10 mouse cellular contexts compared by ENCODE assay signal in the genomic region with DNA sequence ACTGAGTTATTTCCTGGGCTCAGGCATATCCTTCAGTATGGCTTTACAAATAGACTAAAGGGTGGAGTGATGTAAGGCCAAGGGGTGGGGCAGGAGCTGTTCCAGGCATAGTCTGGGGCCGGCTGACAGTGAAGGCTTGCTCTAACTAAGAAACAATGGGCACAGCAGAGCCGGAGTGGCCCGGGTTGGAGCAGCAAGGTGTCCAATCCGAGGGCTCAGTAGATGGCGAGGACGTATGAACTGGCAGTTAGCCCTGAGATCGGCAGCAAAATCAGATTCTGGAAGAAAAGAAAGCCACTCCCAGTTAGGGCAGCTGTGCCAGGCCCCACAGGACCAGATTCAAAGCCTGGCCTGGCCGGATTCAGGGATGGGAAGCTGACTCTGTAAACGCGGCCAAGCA.
DNase-seq lines count a peak whose midpoint lies in the region; ATAC-seq and TF ChIP-seq lines count a peak whose summit lies in the region.
"Had no signal": no experiment of that assay in that cellular context is flagged by ENCODE, and none has a peak within 500 bp of the region (broad histone marks: within the 10 kb centered on the region; RNA-seq: fewer than 3 reads in every experiment).

No protein-coding gene starts in this region.

- H3K4me1 ChIP-seq in forebrain, embryonic 15.5 days, result 0 out of 2 replicates have a peak, but pooled peaks cover 6% of the 10 kb centered on the region
- peaks cover 10% of the 10 kb centered on the region for H3K4me1 ChIP-seq in limb, embryonic 11.5 days (ENCODE audit: control insufficient read depth, insufficient read depth, low read length)

- 0 out of 2 replicates have a peak overlapping the region, but pooled peaks have one; percentile 4 for H3K9ac ChIP-seq in forebrain, embryonic 15.5 days (replicated peaks)
- H3K9ac ChIP-seq in limb, embryonic 11.5 days (ENCODE audit: low read length), result peak overlapping the region; percentile 19; the same call in 1 of the 2 replicates
- H3K9ac ChIP-seq: embryonic facial prominence, embryonic 12.5 days had no signal

- ATAC-seq in forebrain, embryonic 15.5 days (replicated peaks), result peak; percentile 75
- no peak for ATAC-seq in limb, embryonic 11.5 days (ENCODE audit: insufficient number of reproducible peaks, low FRiP score, low TSS enrichment, low read depth)
- no peak for ATAC-seq in activated CD4-positive, CD25-positive, alpha-beta regulatory T cell, adult 4 months

- no peaks in the 10 kb centered on the region for H3K9me3 ChIP-seq in forebrain, embryonic 15.5 days
- H3K9me3 ChIP-seq in limb, embryonic 11.5 days (ENCODE audit: control insufficient read depth, low read length), result no peaks in the 10 kb centered on the region
- H3K9me3 ChIP-seq: embryonic facial prominence, embryonic 12.5 days had no signal

- H3K27me3 ChIP-seq in forebrain, embryonic 15.5 days, result no peaks in the 10 kb centered on the region
- H3K27me3 ChIP-seq in limb, embryonic 11.5 days (ENCODE audit: control insufficient read depth, insufficient read depth, low read length), result no peaks in the 10 kb centered on the region
- H3K27me3 ChIP-seq: embryonic facial prominence, embryonic 12.5 days had no signal

- peak; percentile 46 for DNase-seq in gastrocnemius, adult 2 months
- DNase-seq in gastrocnemius, adult 18-20 months (ENCODE audit: low spot score), result no peak
- peak; percentile 85 for DNase-seq in MN1 (ENCODE audit: low spot score)
- no peak for DNase-seq in limb, embryonic 11.5 days (ENCODE audit: low spot score)
- DNase-seq in ovary, postnatal 36 days (ENCODE audit: low spot score), result peak; percentile 52
- no peak for DNase-seq in thymus, postnatal 14 days

- TF ChIP-seq CTCF in gastrocnemius, adult 2 months (IDR thresholded peaks at IDR 0.05), result no peak

- no peak overlapping the region for H3K4me2 ChIP-seq in forebrain, embryonic 15.5 days (replicated peaks)
- no peak overlapping the region for H3K4me2 ChIP-seq in limb, embryonic 11.5 days (ENCODE audit: low read depth, severe bottlenecking)
- H3K4me2 ChIP-seq: embryonic facial prominence, embryonic 12.5 days had no signal

- peak overlapping the region; percentile 76 for H3K27ac ChIP-seq in gastrocnemius, adult 2 months
- H3K27ac ChIP-seq in forebrain, embryonic 15.5 days (replicated peaks), result no peak overlapping the region
- H3K27ac ChIP-seq in limb, embryonic 11.5 days (replicated peaks; ENCODE audit: low read depth, low read length), result no peak overlapping the region
- H3K27ac ChIP-seq: macrophage had no signal

- peak overlapping the region; percentile 51 for H3K4me3 ChIP-seq in gastrocnemius, adult 2 months
- no peak overlapping the region for H3K4me3 ChIP-seq in forebrain, embryonic 15.5 days
- H3K4me3 ChIP-seq in limb, embryonic 11.5 days (ENCODE audit: low read depth, low read length), result no peak overlapping the region
- H3K4me3 ChIP-seq: embryonic facial prominence, embryonic 12.5 days had no signal

- 22% methylated on average over 10 of the region's 10 CpGs for WGBS in forebrain, embryonic 15.5 days
- 68% methylated on average over 10 of the region's 10 CpGs for WGBS in limb, embryonic 11.5 days

- H3K36me3 ChIP-seq in forebrain, embryonic 15.5 days, result no peaks in the 10 kb centered on the region
- H3K36me3 ChIP-seq in limb, embryonic 11.5 days (ENCODE audit: control insufficient read depth, insufficient read depth, low read length), result no peaks in the 10 kb centered on the region
- H3K36me3 ChIP-seq: embryonic facial prominence, embryonic 12.5 days had no signal

- intact Hi-C loops in gastrocnemius, adult 2 months (cut with DNase I), result no loop called here

Comparison
In these comparisons a context has a peak if more than half of its experiments do, and no peak if none do; other contexts are left out.
1. DNase-seq: peak in gastrocnemius, adult 2 months (single experiment), MN1 (single experiment) and ovary, postnatal 36 days (single experiment); none in gastrocnemius, adult 18-20 months (single experiment), limb, embryonic 11.5 days (single experiment) and thymus, postnatal 14 days (single experiment).